Mouse (Mus musculus): ENCODE measurements at regions not wholly inside any gene's neighbourhood (a gene's known extent, or its start where the extent isn't known, plus 50 kb on each side); places are given as distances from the start of the nearest gene placed in this dataset.

- no peak overlapping the region for H3K27ac ChIP-seq (ENCODE audit: insufficient read depth, low read length)
- TF ChIP-seq POLR2A (IDR thresholded peaks at IDR 0.05; ENCODE audit: low read depth, low read length), result no peak
- no peak for TF ChIP-seq CTCF (IDR thresholded peaks at IDR 0.05; ENCODE audit: extremely low read depth, insufficient read depth, insufficient read length, insufficient replicate concordance)
- no peaks in the 10 kb centered on the region for H3K27me3 ChIP-seq (ENCODE audit: control insufficient read depth, insufficient read depth, low read length)
- DNase-seq (ENCODE audit: low read depth in 1 of 2, low spot score in 2 of 2), result no peak
- WGBS, result 82% methylated on average over 3 of the region's 3 CpGs
- no peak overlapping the region for H3K4me3 ChIP-seq (ENCODE audit: extremely low read depth, insufficient read depth, insufficient read length)
- H3K36me3 ChIP-seq (ENCODE audit: control insufficient read depth, insufficient read depth, low read length), result no peaks in the 10 kb centered on the region
- H3K4me1 ChIP-seq (ENCODE audit: control insufficient read depth, insufficient read depth, insufficient read length), result no peaks in the 10 kb centered on the region
These were observed 59.7 kb downstream of the Prlhr start for GRCm38 (mm10) chr19:60408436-60408835.

- no peak for DNase-seq (ENCODE audit: low read depth in 1 of 2, low spot score in 2 of 2)
- WGBS, result 80% methylated on average over 3 of the region's 3 CpGs
- TF ChIP-seq CTCF (IDR thresholded peaks at IDR 0.05; ENCODE audit: extremely low read depth, insufficient read depth, insufficient read length, insufficient replicate concordance), result no peak
These were observed 68.7 kb downstream of the Prlhr start for GRCm38 (mm10) chr19:60399425-60399824.

DNA sequence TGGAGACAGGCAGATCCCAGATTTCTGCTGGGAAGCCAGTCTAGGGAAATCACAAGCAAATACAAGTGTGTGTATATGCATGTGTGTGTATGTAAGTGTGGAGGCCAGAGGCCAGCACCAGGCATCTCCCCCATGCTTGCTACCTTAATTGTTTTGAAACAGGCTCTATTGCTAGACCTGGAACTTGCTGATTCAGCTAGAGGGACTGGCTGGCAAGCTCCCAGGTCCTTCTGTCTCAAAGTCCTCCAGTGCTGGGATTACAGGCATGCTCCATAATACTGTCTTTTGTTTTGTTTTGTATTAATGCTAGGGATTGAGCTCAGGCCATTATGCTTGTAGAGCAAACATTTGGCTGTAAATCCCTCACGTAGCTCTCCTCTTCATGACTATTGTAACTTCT lies 70.4 kb downstream of the Prlhr start:
- DNase-seq (ENCODE audit: low read depth in 1 of 2, low spot score in 2 of 2), result no peak
- H3K36me3 ChIP-seq (ENCODE audit: control insufficient read depth, insufficient read depth, low read length), result no peaks in the 10 kb centered on the region
- WGBS, result 100% methylated on average over 1 of the region's 1 CpGs
- no peak overlapping the region for H3K4me3 ChIP-seq (ENCODE audit: extremely low read depth, insufficient read depth, insufficient read length)
- no peaks in the 10 kb centered on the region for H3K27me3 ChIP-seq (ENCODE audit: control insufficient read depth, insufficient read depth, low read length)
- H3K27ac ChIP-seq (ENCODE audit: insufficient read depth, low read length), result no peak overlapping the region
- no peak for TF ChIP-seq CTCF (IDR thresholded peaks at IDR 0.05; ENCODE audit: extremely low read depth, insufficient read depth, insufficient read length, insufficient replicate concordance)
- no peak for TF ChIP-seq POLR2A (IDR thresholded peaks at IDR 0.05; ENCODE audit: low read depth, low read length)
- no peaks in the 10 kb centered on the region for H3K4me1 ChIP-seq (ENCODE audit: control insufficient read depth, insufficient read depth, insufficient read length)

More at GRCm38 (mm10) chr19:60399425-60399824, 68.7 kb downstream of the Prlhr start:
- Histone ChIP-seq H3K27ac (ENCODE audit: insufficient read depth, low read length) (no peak overlapping the region), H3K4me3 (ENCODE audit: extremely low read depth, insufficient read depth, insufficient read length) (no peak overlapping the region), H3K36me3 (ENCODE audit: control insufficient read depth, insufficient read depth, low read length) (no peaks in the 10 kb centered on the region), H3K4me1 (ENCODE audit: control insufficient read depth, insufficient read depth, insufficient read length) (no peaks in the 10 kb centered on the region), H3K27me3 (ENCODE audit: control insufficient read depth, insufficient read depth, low read length) (no peaks in the 10 kb centered on the region)

DNA sequence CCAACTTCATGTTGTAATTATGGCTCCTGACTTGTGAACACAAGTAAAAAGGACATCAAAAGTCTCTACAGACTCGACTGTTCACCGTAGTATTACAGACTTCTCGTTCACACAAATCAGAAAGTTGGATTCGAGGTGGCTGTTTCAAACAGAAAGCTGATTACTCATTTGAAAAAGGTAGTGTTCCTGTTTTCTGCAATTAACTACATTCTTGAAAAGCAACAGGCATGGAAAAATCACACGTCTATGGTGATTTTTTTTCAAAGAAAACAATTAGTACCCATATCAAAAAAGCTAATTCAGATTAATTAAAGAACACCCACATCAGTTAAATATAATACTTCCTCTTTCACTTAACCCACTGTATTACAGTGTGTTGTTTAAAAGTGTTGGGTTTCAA lies 71.5 kb downstream of the Prlhr start:
- no peaks in the 10 kb centered on the region for H3K36me3 ChIP-seq (ENCODE audit: control insufficient read depth, insufficient read depth, low read length)
- H3K27me3 ChIP-seq (ENCODE audit: control insufficient read depth, insufficient read depth, low read length), result no peaks in the 10 kb centered on the region
- DNase-seq (ENCODE audit: low read depth in 1 of 2, low spot score in 2 of 2), result no peak
- H3K27ac ChIP-seq (ENCODE audit: insufficient read depth, low read length), result no peak overlapping the region
- TF ChIP-seq POLR2A (IDR thresholded peaks at IDR 0.05; ENCODE audit: low read depth, low read length), result no peak
- TF ChIP-seq CTCF (IDR thresholded peaks at IDR 0.05; ENCODE audit: extremely low read depth, insufficient read depth, insufficient read length, insufficient replicate concordance), result no peak
- 77% methylated on average over 5 of the region's 5 CpGs for WGBS
- H3K4me1 ChIP-seq (ENCODE audit: control insufficient read depth, insufficient read depth, insufficient read length), result no peaks in the 10 kb centered on the region
- H3K4me3 ChIP-seq (ENCODE audit: extremely low read depth, insufficient read depth, insufficient read length), result no peak overlapping the region

- no peak overlapping the region for H3K27ac ChIP-seq (ENCODE audit: insufficient read depth, low read length)
- H3K4me3 ChIP-seq (ENCODE audit: extremely low read depth, insufficient read depth, insufficient read length), result no peak overlapping the region
- no peaks in the 10 kb centered on the region for H3K36me3 ChIP-seq (ENCODE audit: control insufficient read depth, insufficient read depth, low read length)
- 62% methylated on average over 3 of the region's 3 CpGs for WGBS
- no peak for DNase-seq (ENCODE audit: low read depth in 1 of 2, low spot score in 2 of 2)
- TF ChIP-seq CTCF (IDR thresholded peaks at IDR 0.05; ENCODE audit: extremely low read depth, insufficient read depth, insufficient read length, insufficient replicate concordance) (no peak), POLR2A (IDR thresholded peaks at IDR 0.05; ENCODE audit: low read depth, low read length) (no peak)
- H3K27me3 ChIP-seq (ENCODE audit: control insufficient read depth, insufficient read depth, low read length), result no peaks in the 10 kb centered on the region
- no peaks in the 10 kb centered on the region for H3K4me1 ChIP-seq (ENCODE audit: control insufficient read depth, insufficient read depth, insufficient read length)
These were observed 81.4 kb downstream of the Prlhr start for GRCm38 (mm10) chr19:60386563-60387241.

GRCm38 (mm10) chr19:60384721-60385120 lies 83.4 kb downstream of the Prlhr start:
- no peak for TF ChIP-seq CTCF (IDR thresholded peaks at IDR 0.05; ENCODE audit: extremely low read depth, insufficient read depth, insufficient read length, insufficient replicate concordance)
- no peak for TF ChIP-seq POLR2A (IDR thresholded peaks at IDR 0.05; ENCODE audit: low read depth, low read length)
- no peaks in the 10 kb centered on the region for H3K27me3 ChIP-seq (ENCODE audit: control insufficient read depth, insufficient read depth, low read length)
- no peak overlapping the region for H3K27ac ChIP-seq (ENCODE audit: insufficient read depth, low read length)
- DNase-seq (ENCODE audit: low read depth in 1 of 2, low spot score in 2 of 2), result no peak
- H3K4me1 ChIP-seq (ENCODE audit: control insufficient read depth, insufficient read depth, insufficient read length), result no peaks in the 10 kb centered on the region
- WGBS, result 66% methylated on average over 5 of the region's 5 CpGs
- no peak overlapping the region for H3K4me3 ChIP-seq (ENCODE audit: extremely low read depth, insufficient read depth, insufficient read length)
- H3K36me3 ChIP-seq (ENCODE audit: control insufficient read depth, insufficient read depth, low read length), result no peaks in the 10 kb centered on the region

GRCm38 (mm10) chr19:60382661-60383060 lies 85.4 kb downstream of the Prlhr start:
- Histone ChIP-seq H3K27me3 (ENCODE audit: control insufficient read depth, insufficient read depth, low read length) (no peaks in the 10 kb centered on the region), H3K27ac (ENCODE audit: insufficient read depth, low read length) (no peak overlapping the region), H3K4me1 (ENCODE audit: control insufficient read depth, insufficient read depth, insufficient read length) (no peaks in the 10 kb centered on the region), H3K36me3 (ENCODE audit: control insufficient read depth, insufficient read depth, low read length) (no peaks in the 10 kb centered on the region), H3K4me3 (ENCODE audit: extremely low read depth, insufficient read depth, insufficient read length) (no peak overlapping the region)
- TF ChIP-seq POLR2A (IDR thresholded peaks at IDR 0.05; ENCODE audit: low read depth, low read length), result no peak
- no peak for TF ChIP-seq CTCF (IDR thresholded peaks at IDR 0.05; ENCODE audit: extremely low read depth, insufficient read depth, insufficient read length, insufficient replicate concordance)
- DNase-seq (ENCODE audit: low read depth in 1 of 2, low spot score in 2 of 2), result no peak

All from spleen, adult 2 months (tissue).